Mouse (Mus musculus): ENCODE measurements around the gene Tepp.

The Tepp gene

DNA sequence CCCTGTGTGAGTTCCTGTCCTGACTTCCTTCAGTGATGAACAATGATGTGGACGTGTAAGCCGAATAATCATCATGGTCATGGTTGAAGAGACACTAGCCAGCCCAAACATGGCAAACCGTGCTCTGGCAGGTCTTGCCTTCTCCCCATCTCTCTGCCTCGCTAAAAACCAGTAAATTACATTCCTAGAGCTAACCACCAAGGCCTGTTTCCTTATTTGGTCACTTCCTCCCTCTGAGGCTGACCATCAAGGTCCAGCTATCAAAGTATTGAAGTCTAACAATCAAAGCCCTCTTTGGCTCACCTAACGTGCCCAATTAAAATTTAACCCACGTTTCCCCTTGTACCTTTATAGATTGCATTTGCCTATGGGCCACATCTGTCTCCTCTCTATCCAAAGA is 51.9 kb downstream of the Tepp start:
- no peak for DNase-seq (ENCODE audit: low read depth)

- DNase-seq (ENCODE audit: low read depth) = no peak
Measured at GRCm38 (mm10) chr8:95363849-95364248, 53.5 kb downstream of the Tepp start.

- no peak for DNase-seq (ENCODE audit: low read depth)
Measured at GRCm38 (mm10) chr8:95369581-95370326, 59.4 kb downstream of the Tepp start.

DNA sequence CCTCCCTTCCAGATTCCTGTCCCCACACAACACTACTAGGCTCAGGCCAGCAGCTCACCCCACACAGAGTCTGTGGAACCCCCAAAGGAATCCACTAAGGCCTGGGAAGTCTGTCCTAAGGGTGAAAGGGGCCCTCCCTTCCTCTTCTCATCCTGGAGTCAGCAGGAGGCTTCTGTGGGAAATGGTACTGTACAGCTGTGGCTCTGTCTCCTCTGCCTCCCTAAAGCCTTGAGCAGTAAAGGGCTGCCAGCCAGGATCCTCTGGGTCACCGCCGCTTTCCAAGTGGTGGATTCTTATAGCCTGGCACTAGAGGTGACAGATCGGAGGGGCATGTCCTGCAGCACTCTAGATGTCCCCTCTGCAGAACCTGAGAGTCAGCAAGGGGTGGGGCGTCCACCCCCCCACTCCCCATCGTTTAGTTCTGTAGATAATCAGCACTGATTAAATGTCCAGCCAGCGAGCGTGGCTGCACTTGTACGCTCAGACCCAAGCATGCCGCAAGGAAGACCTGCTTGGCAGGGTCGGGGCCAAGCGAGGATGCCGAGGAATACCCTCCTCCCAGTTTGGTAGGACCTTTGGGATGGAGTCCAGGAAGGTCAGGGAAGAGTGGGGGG is 63.1 kb downstream of the Tepp start:
- DNase-seq (ENCODE audit: low read depth) = no peak

DNA sequence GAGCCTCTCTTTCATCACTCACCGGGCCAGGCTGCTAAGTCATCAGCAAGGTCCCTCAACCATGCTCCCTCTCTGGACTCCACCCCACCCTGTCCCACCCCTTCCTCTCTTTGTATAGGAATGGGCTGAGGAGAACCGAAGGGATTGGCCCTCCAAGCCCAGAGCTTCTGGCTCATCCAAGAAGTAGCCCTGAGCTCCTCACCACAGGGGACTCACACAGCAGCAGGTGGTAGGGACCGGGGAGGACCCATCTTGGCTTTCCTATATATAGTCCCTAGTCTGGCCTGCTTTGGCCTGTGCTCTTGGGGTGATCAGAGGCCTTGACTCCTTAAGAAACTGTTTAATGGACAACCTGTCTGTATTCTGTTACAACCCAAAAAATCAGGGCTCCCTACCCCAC is 64.1 kb downstream of the Tepp start:
- DNase-seq (ENCODE audit: low read depth) = no peak

- no peak for DNase-seq (ENCODE audit: low read depth)
Measured at GRCm38 (mm10) chr8:95375374-95375930, 65.1 kb downstream of the Tepp start.

Data from c-Kit-positive CD71-negative TER-119-negative erythroid progenitor cells, embryonic 14.5 days (primary cell).